Mouse (Mus musculus): Measurements from ENCODE around the gene Catsperd. TPM values are rescaled to one million over a fixed set of nuclear protein-coding genes. Genes with fewer than 3 reads are reported as not detected.

Gene Catsperd
- 0.77 TPM for polyA plus RNA-seq (2015; fragmentation: Illumina TruSeq; extraction: RNeasy Lipid Tissue Mini Kit (QIAGEN cat#74804); ENCODE audit: low read depth, low replicate concordance)

GRCm38 (mm10) chr17:56627530-56628277, at the start of gene Catsperd:
Catsperd (plus strand) TSS chr17:56628143.

GRCm38 (mm10) chr17:56584257-56585130, 43.4 kb upstream of the Catsperd start, which contains the start of the genes Safb2 and Safb:
Safb2 (minus strand) TSS chr17:56584585.
Safb (plus strand) TSS chr17:56584825.

DNA sequence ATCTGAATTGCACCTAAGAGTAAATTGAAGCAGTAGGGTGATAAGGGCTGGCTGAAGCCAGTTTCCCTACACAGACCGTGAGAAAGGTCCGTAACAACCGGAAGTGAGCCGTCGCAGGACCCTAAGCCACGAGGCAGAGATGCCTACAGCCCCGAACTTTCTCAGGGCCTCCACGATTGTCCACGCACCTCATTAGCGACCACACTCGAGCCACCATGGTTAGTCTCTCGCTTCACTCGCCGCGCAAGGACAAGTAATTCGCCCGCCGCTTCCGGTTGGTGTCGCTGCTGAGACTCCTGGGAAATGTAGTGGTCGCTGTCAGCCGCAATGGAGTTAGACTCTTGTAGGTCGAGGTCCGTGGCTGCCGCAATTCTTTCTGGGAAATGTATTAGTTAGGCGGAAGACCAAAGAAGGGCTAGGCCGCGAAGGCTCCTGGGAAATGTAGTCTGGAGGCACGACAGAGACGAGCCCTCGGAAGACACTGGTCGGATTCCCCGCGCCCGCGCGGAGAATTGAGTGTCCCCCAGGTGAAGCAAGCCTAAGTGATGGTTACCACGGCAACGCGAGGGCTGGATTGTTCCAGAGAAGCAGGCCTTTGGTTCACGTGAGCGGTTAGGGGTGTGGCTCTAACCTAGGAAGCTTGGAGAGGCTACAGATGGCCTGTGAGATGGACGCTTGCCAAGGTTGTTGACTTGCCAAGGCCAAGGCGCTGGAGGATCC, 18.3 kb upstream of the Catsperd start, which contains the start of gene 2410015M20Rik:
TSS of gene 2410015M20Rik (minus strand) at position 320 of the 720 bp plus-strand sequence.

DNA sequence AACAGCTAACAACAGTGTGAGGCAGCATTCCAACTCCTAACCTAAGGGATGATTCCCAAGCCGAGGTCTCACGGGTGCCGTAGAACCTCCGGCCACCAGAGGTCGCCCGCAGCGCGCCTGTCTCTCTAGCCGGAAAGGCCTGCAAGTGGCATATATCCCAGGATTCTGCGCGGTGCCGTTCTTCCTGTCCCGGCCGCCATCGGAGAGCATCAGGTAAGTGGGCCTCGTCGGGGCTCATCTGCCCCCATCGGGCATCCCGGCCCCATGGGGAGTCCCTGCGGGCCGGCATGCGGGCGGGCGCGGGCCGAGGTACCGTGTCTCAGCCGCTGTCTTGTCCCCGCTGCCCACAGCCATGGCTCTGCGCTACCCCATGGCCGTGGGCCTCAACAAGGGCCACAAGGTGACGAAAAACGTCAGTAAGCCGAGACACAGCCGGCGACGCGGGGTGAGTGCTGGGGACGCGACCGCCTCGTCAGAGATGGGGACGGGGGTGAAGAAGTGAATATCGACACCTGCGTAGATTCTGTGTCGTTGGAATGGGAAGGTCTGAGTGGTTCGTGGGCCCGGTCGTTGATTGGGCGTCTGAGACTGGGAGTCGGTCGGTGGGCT, 14.6 kb upstream of the Catsperd start, which contains the start of gene Rpl36:
TSS of gene Rpl36 (plus strand) at position 181 of the 609 bp plus-strand sequence.

GRCm38 (mm10) chr17:56626754-56627470, 1.0 kb upstream of the Catsperd start, which contains the start of gene Lonp1:
Lonp1 (minus strand) TSS chr17:56626887.

DNA sequence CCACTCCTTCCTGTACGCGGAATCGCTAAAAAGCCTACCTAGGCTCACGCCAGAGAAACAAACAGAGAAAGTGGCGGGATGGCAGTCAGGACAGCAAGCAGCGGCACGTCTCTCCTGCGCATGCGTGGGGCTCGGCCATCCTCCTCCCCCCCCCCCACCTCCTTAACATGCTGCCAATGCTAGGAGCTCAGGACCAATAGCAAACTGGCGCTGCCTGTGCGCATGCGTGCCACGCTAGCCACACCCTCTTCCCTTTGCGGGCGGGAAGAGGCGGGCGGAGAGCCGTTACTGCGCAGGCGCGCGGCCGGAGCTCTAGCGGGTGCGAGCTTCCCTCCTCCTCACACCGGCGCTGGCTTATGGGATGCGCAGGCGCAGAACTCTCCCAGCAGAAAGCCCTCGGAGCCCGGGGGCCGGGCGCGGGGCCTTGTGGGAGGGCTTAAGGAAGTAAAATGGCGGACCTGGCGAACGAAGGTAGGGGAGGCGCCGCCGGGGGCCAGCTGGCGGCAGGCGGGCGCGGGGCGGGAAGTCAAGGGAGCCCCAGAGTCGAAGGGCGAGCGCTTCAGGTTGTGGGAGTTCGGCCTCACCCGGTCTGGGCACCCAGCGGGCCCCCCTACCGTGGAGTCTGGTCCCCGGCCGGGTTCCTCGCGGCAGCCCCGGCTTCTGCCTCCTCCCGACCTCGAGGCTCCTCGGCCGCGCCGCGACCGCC, 45.2 kb downstream of the Catsperd start, which contains the start of gene Ranbp3:
TSS of gene Ranbp3 (plus strand) at position 354 of the 706 bp plus-strand sequence.

Other genes starting within 250 kb of the Catsperd start
- gene Ptprs, start 151.7 kb upstream of the Catsperd start, polyA plus RNA-seq (2015; fragmentation: Illumina TruSeq; extraction: RNeasy Lipid Tissue Mini Kit (QIAGEN cat#74804); ENCODE audit: low read depth, low replicate concordance) = 220 TPM
- not detected for gene Znrf4, start 115.7 kb upstream of the Catsperd start, polyA plus RNA-seq (2015; fragmentation: Illumina TruSeq; extraction: RNeasy Lipid Tissue Mini Kit (QIAGEN cat#74804); ENCODE audit: low read depth, low replicate concordance)
- gene Gm20219, start 73.8 kb upstream of the Catsperd start, polyA plus RNA-seq (2015; fragmentation: Illumina TruSeq; extraction: RNeasy Lipid Tissue Mini Kit (QIAGEN cat#74804); ENCODE audit: low read depth, low replicate concordance) = 3.2 TPM
- gene Safb2, start 43.6 kb upstream of the Catsperd start, polyA plus RNA-seq (2015; fragmentation: Illumina TruSeq; extraction: RNeasy Lipid Tissue Mini Kit (QIAGEN cat#74804); ENCODE audit: low read depth, low replicate concordance) = 64.6 TPM
- gene Safb, start 43.3 kb upstream of the Catsperd start, polyA plus RNA-seq (2015; fragmentation: Illumina TruSeq; extraction: RNeasy Lipid Tissue Mini Kit (QIAGEN cat#74804); ENCODE audit: low read depth, low replicate concordance) = 74.2 TPM
- 214 TPM for gene 2410015M20Rik, start 18.4 kb upstream of the Catsperd start, polyA plus RNA-seq (2015; fragmentation: Illumina TruSeq; extraction: RNeasy Lipid Tissue Mini Kit (QIAGEN cat#74804); ENCODE audit: low read depth, low replicate concordance)
- 1,130 TPM for gene Rpl36, start 14.7 kb upstream of the Catsperd start, polyA plus RNA-seq (2015; fragmentation: Illumina TruSeq; extraction: RNeasy Lipid Tissue Mini Kit (QIAGEN cat#74804); ENCODE audit: low read depth, low replicate concordance)
- gene Lonp1, start 1.3 kb upstream of the Catsperd start, polyA plus RNA-seq (2015; fragmentation: Illumina TruSeq; extraction: RNeasy Lipid Tissue Mini Kit (QIAGEN cat#74804); ENCODE audit: low read depth, low replicate concordance) = 49.1 TPM
- gene Ranbp3, start 45.2 kb downstream of the Catsperd start, polyA plus RNA-seq (2015; fragmentation: Illumina TruSeq; extraction: RNeasy Lipid Tissue Mini Kit (QIAGEN cat#74804); ENCODE audit: low read depth, low replicate concordance) = 75.1 TPM
- 512 TPM for gene Ndufa11, start 89.6 kb downstream of the Catsperd start, polyA plus RNA-seq (2015; fragmentation: Illumina TruSeq; extraction: RNeasy Lipid Tissue Mini Kit (QIAGEN cat#74804); ENCODE audit: low read depth, low replicate concordance)
- gene Vmac, start 89.9 kb downstream of the Catsperd start, polyA plus RNA-seq (2015; fragmentation: Illumina TruSeq; extraction: RNeasy Lipid Tissue Mini Kit (QIAGEN cat#74804); ENCODE audit: low read depth, low replicate concordance) = 13.8 TPM
- gene Nrtn, start 129.4 kb downstream of the Catsperd start, polyA plus RNA-seq (2015; fragmentation: Illumina TruSeq; extraction: RNeasy Lipid Tissue Mini Kit (QIAGEN cat#74804); ENCODE audit: low read depth, low replicate concordance) = 2.6 TPM
- 73.7 TPM for gene Dus3l, start 136.6 kb downstream of the Catsperd start, polyA plus RNA-seq (2015; fragmentation: Illumina TruSeq; extraction: RNeasy Lipid Tissue Mini Kit (QIAGEN cat#74804); ENCODE audit: low read depth, low replicate concordance)
- gene Prr22, start 142.1 kb downstream of the Catsperd start, polyA plus RNA-seq (2015; fragmentation: Illumina TruSeq; extraction: RNeasy Lipid Tissue Mini Kit (QIAGEN cat#74804); ENCODE audit: low read depth, low replicate concordance) = 1.7 TPM
- gene Rfx2, start 202.9 kb downstream of the Catsperd start, polyA plus RNA-seq (2015; fragmentation: Illumina TruSeq; extraction: RNeasy Lipid Tissue Mini Kit (QIAGEN cat#74804); ENCODE audit: low read depth, low replicate concordance) = 2.1 TPM
- not detected for gene Acsbg2, start 246.3 kb downstream of the Catsperd start, polyA plus RNA-seq (2015; fragmentation: Illumina TruSeq; extraction: RNeasy Lipid Tissue Mini Kit (QIAGEN cat#74804); ENCODE audit: low read depth, low replicate concordance)
- gene 1700061G19Rik, start 247.3 kb downstream of the Catsperd start, polyA plus RNA-seq (2015; fragmentation: Illumina TruSeq; extraction: RNeasy Lipid Tissue Mini Kit (QIAGEN cat#74804); ENCODE audit: low read depth, low replicate concordance) = 0.33 TPM